Mouse (Mus musculus): ENCODE data around the gene Scaf4.

GRCm38 (mm10) chr16:90281406-90281805 lies 2.9 kb downstream of the Scaf4 start:
- TF ChIP-seq CTCF (IDR thresholded peaks at IDR 0.05; ENCODE audit: low read depth) (no peak), EP300 (IDR thresholded peaks at IDR 0.05; ENCODE audit: low read depth) (no peak)
